Mouse (Mus musculus) forebrain, embryonic 13.5 days (tissue): ENCODE measurements around the gene Grin3a. TPM values are rescaled to one million over a fixed set of nuclear protein-coding genes. Genes with fewer than 3 reads are reported as not detected.
A peak's percentile ranks its signal among the peaks of the same experiment; 100 is the strongest.

ENCODE experiments used
- ATAC-seq: fragments of 200-750 bp; cut with Nextera tagmentation; 2 replicates; pipeline ENCODE4 v1.8.0; 2017
- H3K27ac ChIP-seq: fragments of 300-500 bp; sonication (generic); 2 replicates; pipeline ENCODE4 v1.5.1; 2015; ENCODE audit warnings: inconsistent platforms, mild to moderate bottlenecking, moderate library complexity
- H3K27me3 ChIP-seq: fragments of 300-500 bp; sonication (generic); 2 replicates; pipeline ENCODE4 v1.6.1; 2015; ENCODE audit warnings: mild to moderate bottlenecking, inconsistent platforms
- H3K36me3 ChIP-seq: fragments of 300-500 bp; sonication (generic); 2 replicates; pipeline ENCODE4 v1.6.1; 2015; ENCODE audit warnings: mild to moderate bottlenecking, inconsistent platforms; ENCODE audit not compliant: poor library complexity, severe bottlenecking
- H3K4me1 ChIP-seq: fragments of 300-500 bp; sonication (generic); 2 replicates; pipeline ENCODE4 v1.6.1; 2015; ENCODE audit warnings: inconsistent platforms
- H3K4me2 ChIP-seq: fragments of 300-500 bp; sonication (generic); 2 replicates; pipeline ENCODE4 v1.6.1; 2015; ENCODE audit warnings: inconsistent platforms, mild to moderate bottlenecking, moderate library complexity
- H3K4me3 ChIP-seq: fragments of 300-500 bp; sonication (generic); 2 replicates; pipeline ENCODE4 v1.5.1; 2015; ENCODE audit warnings: mild to moderate bottlenecking, inconsistent platforms
- H3K9ac ChIP-seq: fragments of 300-500 bp; sonication (generic); 2 replicates; pipeline ENCODE4 v1.6.1; 2015; ENCODE audit warnings: mild to moderate bottlenecking, inconsistent platforms
- H3K9me3 ChIP-seq: fragments of 300-500 bp; sonication (generic); replicated peaks from 2 replicates; pipeline ENCODE4 v1.6.1; 2016; ENCODE audit warnings: inconsistent platforms
- WGBS: fragments of 180-500 bp; shearing (Covaris S2); methylation state at CpG from one replicate; pipeline ENCODE4 v1.1.7; 2015; 5-methylcytosine and 5-hydroxymethylcytosine counted together
- polyA plus RNA-seq: library from polyadenylated mRNA; unstranded; fragments of >200 nt; fragmentation: Nextera tagmentation; extraction: Ambion mirVana; gene quantifications from 2 replicates; pipeline ENCODE4 v1.2.1, GENCODE M21; 2015

The Grin3a gene
- polyA plus RNA-seq, 1 experiment from 2014 or later: 1.5 TPM

DNA sequence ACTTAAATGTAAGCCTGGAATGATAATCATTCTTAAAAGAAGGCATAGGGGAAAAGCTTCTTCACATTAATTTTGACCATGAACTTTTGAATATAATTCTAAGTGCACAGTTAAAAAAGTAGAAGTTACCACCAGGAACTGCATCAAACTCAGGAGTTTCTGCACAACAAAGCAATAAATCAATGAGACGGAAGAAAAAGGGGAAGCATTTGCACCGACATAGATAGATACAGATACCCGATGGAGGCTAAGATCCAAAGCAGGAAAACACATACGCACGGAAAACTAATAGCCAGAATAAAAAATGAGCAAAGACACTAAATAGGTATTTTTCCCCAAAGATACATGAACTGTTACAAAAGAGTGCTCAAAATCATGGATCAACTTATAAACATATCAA lies 102.7 kb downstream of the Grin3a start:
- 94% methylated on average over 5 of the region's 5 CpGs for WGBS
- Histone ChIP-seq H3K4me1 (no peaks in the 10 kb centered on the region), H3K4me2 (no peak overlapping the region), H3K4me3 (no peak overlapping the region), H3K27me3 (no peaks in the 10 kb centered on the region), H3K27ac (no peak overlapping the region), H3K9me3 (no peaks in the 10 kb centered on the region), H3K36me3 (no peaks in the 10 kb centered on the region), H3K9ac (no peak overlapping the region)
- no peak for ATAC-seq

DNA sequence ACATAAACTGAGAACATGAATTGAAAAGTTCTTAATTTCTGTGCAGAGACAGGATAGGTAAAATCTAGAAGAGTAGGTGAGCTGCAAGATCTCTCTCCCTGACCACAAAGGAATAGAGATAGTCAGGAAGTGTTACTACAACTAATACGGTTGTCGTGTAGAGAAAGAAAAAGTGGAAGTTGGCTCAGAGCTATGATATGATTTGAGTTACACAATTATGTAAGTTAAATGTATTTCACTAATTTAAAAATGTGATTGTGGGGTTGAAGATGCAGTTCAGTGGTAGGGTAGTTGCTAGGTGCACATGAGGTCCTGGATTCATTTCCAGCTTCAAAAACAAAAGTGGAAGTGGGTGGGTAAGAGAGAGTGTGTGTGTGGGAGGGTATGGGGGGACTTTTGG lies 103.6 kb downstream of the Grin3a start:
- Histone ChIP-seq H3K4me2 (no peak overlapping the region), H3K9ac (no peak overlapping the region), H3K4me1 (no peaks in the 10 kb centered on the region), H3K27ac (no peak overlapping the region), H3K27me3 (no peaks in the 10 kb centered on the region), H3K36me3 (no peaks in the 10 kb centered on the region), H3K4me3 (no peak overlapping the region), H3K9me3 (no peaks in the 10 kb centered on the region)
- no peak for ATAC-seq
- WGBS: 98% methylated on average over 2 of the region's 2 CpGs

GRCm38 (mm10) chr4:49740796-49741766 lies 104.5 kb downstream of the Grin3a start:
- no peak overlapping the region for H3K4me2 ChIP-seq
- no peak overlapping the region for H3K27ac ChIP-seq
- H3K27me3 ChIP-seq: no peaks in the 10 kb centered on the region
- no peak overlapping the region for H3K4me3 ChIP-seq
- H3K9ac ChIP-seq: no peak overlapping the region
- no peak for ATAC-seq
- no peaks in the 10 kb centered on the region for H3K4me1 ChIP-seq
- 83% methylated on average over 5 of the region's 5 CpGs for WGBS
- no peaks in the 10 kb centered on the region for H3K9me3 ChIP-seq
- no peaks in the 10 kb centered on the region for H3K36me3 ChIP-seq

DNA sequence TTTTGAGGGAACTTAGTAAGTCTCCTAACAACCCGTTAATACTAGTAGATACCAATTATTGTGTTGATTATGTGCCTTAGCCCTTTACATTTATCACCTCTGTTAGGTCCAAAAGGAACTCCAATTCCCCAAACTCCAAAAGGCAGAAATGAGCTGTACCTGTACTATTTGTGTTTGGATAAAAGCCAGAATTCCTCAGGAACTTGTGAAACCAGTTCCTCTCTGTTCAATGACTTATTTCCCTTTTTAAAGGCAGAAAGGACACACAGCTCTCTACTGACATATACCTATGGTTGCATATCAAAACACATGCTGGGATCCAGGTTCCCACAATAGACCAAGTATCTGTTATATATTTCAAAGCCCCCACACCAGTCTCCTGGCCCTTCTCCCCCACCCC lies 106.0 kb downstream of the Grin3a start:
- H3K9ac ChIP-seq: no peak overlapping the region
- H3K9me3 ChIP-seq: no peaks in the 10 kb centered on the region
- 57% methylated on average over 1 of the region's 1 CpGs for WGBS
- no peak overlapping the region for H3K4me2 ChIP-seq
- no peak overlapping the region for H3K27ac ChIP-seq
- H3K4me3 ChIP-seq: no peak overlapping the region
- H3K36me3 ChIP-seq: no peaks in the 10 kb centered on the region
- H3K27me3 ChIP-seq: no peaks in the 10 kb centered on the region
- ATAC-seq: no peak
- no peaks in the 10 kb centered on the region for H3K4me1 ChIP-seq

- Histone ChIP-seq H3K36me3 (no peaks in the 10 kb centered on the region), H3K4me1 (no peaks in the 10 kb centered on the region), H3K27me3 (no peaks in the 10 kb centered on the region), H3K27ac (no peak overlapping the region), H3K9me3 (no peaks in the 10 kb centered on the region), H3K9ac (no peak overlapping the region), H3K4me2 (no peak overlapping the region), H3K4me3 (no peak overlapping the region)
- WGBS: 51% methylated on average over 3 of the region's 3 CpGs
- no peak for ATAC-seq
Measured at GRCm38 (mm10) chr4:49729326-49729725, 116.2 kb downstream of the Grin3a start.

DNA sequence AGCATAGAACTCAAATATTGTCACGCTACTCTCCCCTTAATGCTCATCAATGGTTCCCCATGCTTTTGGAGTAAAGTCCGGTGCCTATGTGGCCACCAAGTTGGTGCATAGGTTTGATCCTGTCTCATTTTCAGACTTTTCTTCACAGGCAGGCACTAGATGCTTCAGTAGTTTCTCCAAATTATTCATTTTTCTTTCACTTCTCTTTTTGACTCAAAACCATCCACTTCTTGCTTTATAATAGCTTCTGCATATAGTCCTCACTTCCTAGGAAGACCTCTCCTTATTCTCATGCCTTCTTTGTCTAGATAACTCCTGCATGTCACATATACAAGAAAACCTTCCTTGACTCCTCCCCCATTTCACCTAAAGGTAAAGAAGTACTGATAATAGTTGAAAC lies 121.6 kb downstream of the Grin3a start:
- H3K36me3 ChIP-seq: no peaks in the 10 kb centered on the region
- H3K4me2 ChIP-seq: no peak overlapping the region
- H3K27me3 ChIP-seq: no peaks in the 10 kb centered on the region
- H3K4me3 ChIP-seq: no peak overlapping the region
- H3K27ac ChIP-seq: no peak overlapping the region
- WGBS: 92% methylated on average over 2 of the region's 2 CpGs
- no peak for ATAC-seq
- no peaks in the 10 kb centered on the region for H3K9me3 ChIP-seq
- H3K4me1 ChIP-seq: no peaks in the 10 kb centered on the region
- no peak overlapping the region for H3K9ac ChIP-seq

DNA sequence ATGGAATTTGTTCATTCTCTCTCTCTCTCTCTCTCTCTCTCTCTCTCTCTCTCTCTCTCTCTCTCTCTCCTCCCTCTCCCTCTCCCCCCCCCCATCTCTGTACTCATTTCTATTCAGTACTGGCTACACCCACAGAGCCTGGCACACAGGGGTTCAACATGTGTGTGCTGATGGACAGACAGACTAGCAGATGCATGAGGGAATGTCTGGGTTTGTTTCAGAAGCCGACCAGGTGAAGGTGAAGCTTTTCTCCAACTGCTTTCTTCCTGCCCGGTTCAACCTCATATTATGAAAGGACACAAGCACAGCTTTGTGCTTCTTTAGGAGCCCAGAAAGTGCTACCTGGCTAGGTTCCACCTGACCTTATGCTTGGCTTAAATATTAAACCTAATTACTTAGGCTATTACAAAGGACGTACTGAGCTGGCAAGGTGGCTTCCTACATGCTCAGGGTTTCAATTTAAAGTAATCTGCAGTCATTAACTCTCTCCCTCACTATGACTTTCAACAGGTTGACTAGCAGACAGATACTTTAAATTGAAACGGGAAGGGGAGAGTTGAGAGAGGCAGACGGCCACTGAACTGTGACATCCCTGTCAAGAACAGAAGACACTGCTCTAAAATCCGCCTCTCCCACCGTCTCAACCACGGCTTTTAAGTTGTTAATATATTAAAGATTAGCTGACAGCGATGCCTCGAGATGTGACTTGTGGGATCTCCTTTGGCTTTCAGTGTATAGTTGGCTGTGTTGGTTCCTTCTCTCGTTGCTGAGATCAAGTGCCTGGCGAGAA lies 153.9 kb downstream of the Grin3a start:
- H3K9me3 ChIP-seq: no peaks in the 10 kb centered on the region
- no peak overlapping the region for H3K4me3 ChIP-seq
- no peaks in the 10 kb centered on the region for H3K27me3 ChIP-seq
- H3K9ac ChIP-seq: no peak overlapping the region
- H3K36me3 ChIP-seq: no peaks in the 10 kb centered on the region
- H3K4me1 ChIP-seq: peaks cover 8% of the 10 kb centered on the region
- no peak for ATAC-seq
- no peak overlapping the region for H3K27ac ChIP-seq
- no peak overlapping the region for H3K4me2 ChIP-seq
- 68% methylated on average over 12 of the region's 12 CpGs for WGBS

DNA sequence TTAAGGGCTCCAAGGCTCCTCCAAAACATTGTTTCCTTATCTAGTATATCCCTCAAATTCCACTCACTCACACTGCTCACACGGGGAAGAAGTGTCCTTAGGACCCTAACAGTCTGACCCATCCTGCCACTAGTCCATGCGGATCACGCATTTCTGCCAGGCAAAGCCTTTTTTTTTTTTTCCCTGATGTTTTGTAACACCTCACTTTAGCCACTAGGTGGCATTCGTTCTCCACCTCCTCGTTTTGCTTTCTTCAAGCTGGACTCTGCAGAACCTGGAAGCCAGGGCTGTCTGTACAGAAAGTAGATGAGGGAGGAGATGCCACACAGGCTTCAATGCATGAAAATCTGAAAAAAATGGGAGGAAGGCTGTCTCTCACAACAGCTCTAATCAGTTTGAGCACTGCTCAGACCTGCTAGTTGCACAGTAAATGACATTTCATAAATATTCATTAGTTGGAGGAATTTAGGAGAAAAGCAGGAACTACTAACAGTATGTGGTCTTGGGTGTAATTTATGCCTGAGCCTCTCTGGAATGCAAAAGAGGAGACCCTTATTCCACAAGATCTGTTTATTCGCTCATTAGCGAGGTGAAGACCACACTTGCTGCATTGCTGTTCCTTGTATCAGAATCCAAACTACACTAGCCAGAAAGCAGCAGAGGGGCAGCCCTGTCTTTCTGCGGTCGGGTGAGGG lies 156.8 kb downstream of the Grin3a start:
- no peak overlapping the region for H3K4me2 ChIP-seq
- no peaks in the 10 kb centered on the region for H3K36me3 ChIP-seq
- H3K27ac ChIP-seq: no peak overlapping the region
- H3K9me3 ChIP-seq: no peaks in the 10 kb centered on the region
- no peaks in the 10 kb centered on the region for H3K27me3 ChIP-seq
- H3K4me1 ChIP-seq: peaks cover 8% of the 10 kb centered on the region
- 11% methylated on average over 9 of the region's 9 CpGs for WGBS
- H3K4me3 ChIP-seq: no peak overlapping the region
- ATAC-seq: peak; percentile 93
- H3K9ac ChIP-seq: no peak overlapping the region

DNA sequence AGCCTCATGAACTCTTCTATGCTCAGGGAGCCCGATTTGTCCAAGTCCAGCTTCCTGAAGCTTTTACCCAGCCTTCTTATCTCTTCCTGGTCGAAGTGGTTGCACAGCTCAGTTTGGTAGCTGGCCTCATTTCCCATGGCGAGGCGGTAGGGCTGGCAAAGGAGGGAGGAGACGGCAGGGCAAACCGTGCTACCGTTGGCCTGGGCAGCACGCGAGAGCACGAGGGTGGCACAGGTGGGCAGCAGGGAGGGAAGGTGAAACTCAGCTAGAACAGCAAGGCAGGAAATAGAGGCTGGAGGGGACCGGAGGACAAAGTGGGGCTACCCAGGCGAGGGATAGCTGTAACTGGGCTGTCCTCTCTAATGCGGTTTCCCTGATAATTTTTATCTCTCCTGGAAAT lies 163.7 kb downstream of the Grin3a start, which contains the start of gene Ppp3r2:
Gene Ppp3r2 (minus strand): TSS at position 213 of the 400 bp plus-strand sequence.
- 86% methylated on average over 13 of the region's 13 CpGs for WGBS
- Histone ChIP-seq H3K27me3 (no peaks in the 10 kb centered on the region), H3K4me1 (no peaks in the 10 kb centered on the region), H3K27ac (no peak within 1 kb of the TSS), H3K9ac (no peak within 1 kb of the TSS), H3K9me3 (no peaks in the 10 kb centered on the region), H3K36me3 (no peaks in the 10 kb centered on the region), H3K4me2 (no peak within 1 kb of the TSS), H3K4me3 (no peak within 1 kb of the TSS)
- no peak for ATAC-seq

DNA sequence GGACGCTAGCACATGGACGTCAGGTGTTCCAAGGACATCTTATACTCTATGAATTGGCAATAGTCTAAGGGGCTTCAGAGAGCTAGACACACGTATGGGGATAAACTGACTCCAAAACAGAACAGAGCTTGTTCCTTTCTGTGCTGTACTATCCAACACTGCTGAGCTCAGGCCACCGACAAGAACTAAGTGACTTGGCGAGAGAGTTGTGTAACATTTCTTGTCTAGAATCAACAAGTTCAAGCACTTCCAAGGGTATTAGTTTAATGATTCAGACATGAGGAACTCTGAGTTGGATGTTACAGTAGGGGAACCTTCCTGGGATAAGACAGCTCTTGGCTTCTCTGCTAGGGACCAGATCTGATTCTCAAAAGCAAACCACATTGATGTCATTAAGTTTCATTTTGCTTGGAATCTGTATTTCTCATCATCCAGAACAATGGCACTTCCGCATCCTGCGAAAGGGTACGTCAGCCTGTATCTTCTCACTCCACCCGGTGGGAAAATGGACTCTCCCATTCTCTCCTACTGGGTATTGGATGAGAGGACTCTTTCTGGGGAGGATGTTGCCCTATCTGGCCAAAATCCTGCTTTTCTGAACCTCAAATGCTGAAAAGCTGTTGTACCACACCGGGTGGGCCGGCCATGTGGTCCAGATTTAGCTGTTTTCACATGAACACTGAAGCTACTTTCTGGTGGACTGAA lies 165.2 kb downstream of the Grin3a start:
- 94% methylated on average over 11 of the region's 11 CpGs for WGBS
- H3K4me2 ChIP-seq: no peak overlapping the region

DNA sequence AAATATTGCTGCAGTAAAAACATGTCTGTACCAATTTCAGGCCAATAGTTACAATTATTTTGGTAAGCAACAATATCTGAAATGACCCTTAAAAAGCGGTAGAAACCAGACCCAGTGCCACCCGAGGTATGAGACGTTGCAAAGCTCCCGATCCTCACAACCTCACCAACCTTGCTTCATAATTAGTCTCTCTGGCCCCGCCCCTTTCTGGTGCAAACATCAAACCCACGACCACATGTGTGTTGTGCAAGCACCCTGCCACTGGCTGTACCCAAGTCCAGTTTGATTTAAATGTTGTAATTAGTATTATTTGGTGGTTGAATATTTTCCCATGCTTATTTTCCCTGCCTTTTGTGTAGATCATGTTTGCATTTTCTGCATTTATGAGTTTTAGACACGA lies 168.8 kb downstream of the Grin3a start:
- Histone ChIP-seq H3K9ac (no peak overlapping the region), H3K9me3 (no peaks in the 10 kb centered on the region), H3K27me3 (no peaks in the 10 kb centered on the region), H3K27ac (no peak overlapping the region), H3K36me3 (no peaks in the 10 kb centered on the region), H3K4me3 (no peak overlapping the region), H3K4me1 (no peaks in the 10 kb centered on the region), H3K4me2 (no peak overlapping the region)
- 77% methylated on average over 7 of the region's 7 CpGs for WGBS
- no peak for ATAC-seq

More for the DNA sequence above, 165.2 kb downstream of the Grin3a start:
- no peak overlapping the region for H3K9ac ChIP-seq
- H3K9me3 ChIP-seq: no peaks in the 10 kb centered on the region
- no peak overlapping the region for H3K4me3 ChIP-seq
- H3K4me1 ChIP-seq: no peaks in the 10 kb centered on the region
- no peak for ATAC-seq
- H3K27me3 ChIP-seq: no peaks in the 10 kb centered on the region
- no peak overlapping the region for H3K27ac ChIP-seq
- no peaks in the 10 kb centered on the region for H3K36me3 ChIP-seq
